Mouse (Mus musculus) MEL (cell line): ENCODE data around the gene Ccndbp1.

Experiments
- CTCF ChIP-seq, 3 experiments: IDR thresholded peaks in 2 of 3; conservative IDR thresholded peaks in 1 of 3; 2 replicates each; pipeline ENCODE4 v1.5.1; 2011 to 2012; ENCODE audit warnings: low read length in 3 of 3, low read depth in 2 of 3, mild to moderate bottlenecking in 2 of 3, improper control_type of control experiment in 1 of 3, inconsistent platforms in 1 of 3, mixed read lengths in 1 of 3, moderate library complexity in 1 of 3; ENCODE audit not compliant: control insufficient read depth in 1 of 3, insufficient read depth in 1 of 3, poor library complexity in 1 of 3, severe bottlenecking in 1 of 3
- ELF1 ChIP-seq: IDR thresholded peaks from 2 replicates; pipeline ENCODE4 v1.6.1; 2014; ENCODE audit warnings: low read depth, mild to moderate bottlenecking, inconsistent platforms, low read length, improper control_type of control experiment, moderate library complexity
- EP300 ChIP-seq, 2 experiments: IDR thresholded peaks; 2 replicates each; pipeline ENCODE4 v1.6.1; 2011; ENCODE audit warnings: improper control_type of control experiment in 2 of 2, low read length in 2 of 2, low read depth in 1 of 2, mild to moderate bottlenecking in 1 of 2
- ETS1 ChIP-seq: IDR thresholded peaks from 2 replicates; pipeline ENCODE4 v1.6.1; 2012; ENCODE audit warnings: low read depth, mild to moderate bottlenecking, inconsistent platforms, low read length, improper control_type of control experiment, moderate library complexity
- POLR2A ChIP-seq, 2 experiments: IDR thresholded peaks; 2 replicates each; pipeline ENCODE4 v1.6.1; 2011 to 2012; ENCODE audit warnings: low read length in 2 of 2, mild to moderate bottlenecking in 2 of 2, control low read depth in 1 of 2, improper control_type of control experiment in 1 of 2, low read depth in 1 of 2, moderate library complexity in 1 of 2; ENCODE audit not compliant: control insufficient read depth in 1 of 2, insufficient read depth in 1 of 2, poor library complexity in 1 of 2
- POLR2AphosphoS2 ChIP-seq: IDR thresholded peaks from 2 replicates; pipeline ENCODE4 v1.6.1; 2011; ENCODE audit warnings: low read length, improper control_type of control experiment
- TAL1 ChIP-seq: IDR thresholded peaks from 2 replicates; pipeline ENCODE4 v1.6.1; 2012; ENCODE audit warnings: mild to moderate bottlenecking, inconsistent platforms, low read length, moderate library complexity, mixed read lengths

GRCm38 (mm10) chr2:121003586-121003985 is 4.6 kb upstream of the Ccndbp1 start:
- TF ChIP-seq POLR2A (IDR thresholded peaks at IDR 0.05; ENCODE audit: control insufficient read depth in 1 of 2, insufficient read depth in 1 of 2, low read depth in 1 of 2, low read length in 2 of 2, poor library complexity in 1 of 2), result no peak
- peak; percentile 23 to 73 (median 26); a peak in 5 of 6 replicates for TF ChIP-seq CTCF (IDR thresholded peaks at IDR 0.05 in 2 of 3, conservative IDR thresholded peaks at IDR 0.05 in 1 of 3; ENCODE audit: control insufficient read depth in 1 of 3, insufficient read depth in 1 of 3, low read depth in 2 of 3, low read length in 3 of 3, poor library complexity in 1 of 3, severe bottlenecking in 1 of 3)
- TF ChIP-seq EP300 (IDR thresholded peaks at IDR 0.05; ENCODE audit: low read depth in 1 of 2, low read length in 2 of 2), result no peak
- no peak for TF ChIP-seq TAL1
- no peak for TF ChIP-seq ELF1
- no peak for TF ChIP-seq POLR2AphosphoS2
- no peak for TF ChIP-seq ETS1
